Mouse (Mus musculus): ENCODE measurements at regions not wholly inside any gene's neighbourhood (a gene's known extent, or its start where the extent isn't known, plus 50 kb on each side); places are given as distances from the start of the nearest gene placed in this dataset.

- 14% methylated on average over 1 of the region's 1 CpGs for WGBS
- Histone ChIP-seq H3K27ac (no peak overlapping the region), H3K36me3 (no peaks in the 10 kb centered on the region), H3K4me2 (replicated peaks) (no peak overlapping the region), H3K4me3 (no peak overlapping the region), H3K9me3 (replicated peaks) (no peaks in the 10 kb centered on the region), H3K9ac (no peak overlapping the region), H3K27me3 (no peaks in the 10 kb centered on the region), H3K4me1 (no peaks in the 10 kb centered on the region)
- no peak for ATAC-seq (ENCODE audit: low FRiP score)
Observed at GRCm38 (mm10) chr5:47385930-47386329, 597.0 kb upstream of the Slit2 start.

GRCm38 (mm10) chr5:47386750-47387149 lies 596.2 kb upstream of the Slit2 start:
- H3K9me3 ChIP-seq (replicated peaks) = no peaks in the 10 kb centered on the region
- H3K4me1 ChIP-seq = no peaks in the 10 kb centered on the region
- 78% methylated on average over 5 of the region's 5 CpGs for WGBS
- H3K27ac ChIP-seq = no peak overlapping the region
- no peak overlapping the region for H3K4me2 ChIP-seq (replicated peaks)
- no peak overlapping the region for H3K4me3 ChIP-seq
- no peaks in the 10 kb centered on the region for H3K27me3 ChIP-seq
- ATAC-seq (ENCODE audit: low FRiP score) = no peak
- H3K36me3 ChIP-seq = no peaks in the 10 kb centered on the region
- H3K9ac ChIP-seq = no peak overlapping the region

- no peak overlapping the region for H3K4me3 ChIP-seq
- H3K4me1 ChIP-seq = no peaks in the 10 kb centered on the region
- ATAC-seq (ENCODE audit: low FRiP score) = no peak
- H3K9ac ChIP-seq = no peak overlapping the region
- H3K27me3 ChIP-seq = no peaks in the 10 kb centered on the region
- 73% methylated on average over 2 of the region's 2 CpGs for WGBS
- no peak overlapping the region for H3K4me2 ChIP-seq (replicated peaks)
- no peaks in the 10 kb centered on the region for H3K36me3 ChIP-seq
- no peak overlapping the region for H3K27ac ChIP-seq
- no peaks in the 10 kb centered on the region for H3K9me3 ChIP-seq (replicated peaks)
Observed at GRCm38 (mm10) chr5:47390735-47391134, 592.2 kb upstream of the Slit2 start.

GRCm38 (mm10) chr5:47396874-47397273 lies 586.1 kb upstream of the Slit2 start:
- WGBS = 69% methylated on average over 9 of the region's 9 CpGs

GRCm38 (mm10) chr5:47421916-47422315 lies 561.0 kb upstream of the Slit2 start:
- ATAC-seq (ENCODE audit: low FRiP score) = peak; percentile 73; the same call in 1 of the 2 replicates
- H3K36me3 ChIP-seq = no peaks in the 10 kb centered on the region
- H3K9ac ChIP-seq = no peak overlapping the region
- H3K9me3 ChIP-seq (replicated peaks) = no peaks in the 10 kb centered on the region
- whole genome bisulfite sequencing = 44% methylated on average over 2 of the region's 2 CpGs
- H3K4me3 ChIP-seq = no peak overlapping the region
- H3K27me3 ChIP-seq = no peaks in the 10 kb centered on the region
- H3K27ac ChIP-seq = no peak overlapping the region
- no peak overlapping the region for H3K4me2 ChIP-seq (replicated peaks)
- no peaks in the 10 kb centered on the region for H3K4me1 ChIP-seq

More at GRCm38 (mm10) chr5:47396874-47397273, 586.1 kb upstream of the Slit2 start:
- Histone ChIP-seq H3K9ac (no peak overlapping the region), H3K27ac (no peak overlapping the region), H3K27me3 (no peaks in the 10 kb centered on the region), H3K36me3 (no peaks in the 10 kb centered on the region), H3K9me3 (replicated peaks) (no peaks in the 10 kb centered on the region), H3K4me1 (no peaks in the 10 kb centered on the region), H3K4me3 (no peak overlapping the region), H3K4me2 (replicated peaks) (no peak overlapping the region)
- ATAC-seq (ENCODE audit: low FRiP score) = no peak

- Histone ChIP-seq H3K27ac (no peak overlapping the region), H3K9me3 (replicated peaks) (no peaks in the 10 kb centered on the region), H3K4me3 (no peak overlapping the region), H3K36me3 (no peaks in the 10 kb centered on the region), H3K9ac (no peak overlapping the region), H3K27me3 (no peaks in the 10 kb centered on the region), H3K4me2 (replicated peaks) (no peak overlapping the region), H3K4me1 (no peaks in the 10 kb centered on the region)
- 77% methylated on average over 4 of the region's 4 CpGs for WGBS
- ATAC-seq (ENCODE audit: low FRiP score) = no peak
Observed at GRCm38 (mm10) chr5:47426040-47426439, 556.9 kb upstream of the Slit2 start.

- H3K4me3 ChIP-seq = no peak overlapping the region
- no peak overlapping the region for H3K4me2 ChIP-seq (replicated peaks)
- no peaks in the 10 kb centered on the region for H3K27me3 ChIP-seq
- H3K9me3 ChIP-seq (replicated peaks) = no peaks in the 10 kb centered on the region
- no peaks in the 10 kb centered on the region for H3K4me1 ChIP-seq
- ATAC-seq (ENCODE audit: low FRiP score) = no peak
- WGBS = 63% methylated on average over 6 of the region's 6 CpGs
- H3K9ac ChIP-seq = no peak overlapping the region
- no peaks in the 10 kb centered on the region for H3K36me3 ChIP-seq
- H3K27ac ChIP-seq = no peak overlapping the region
Observed at GRCm38 (mm10) chr5:47426467-47426866, 556.5 kb upstream of the Slit2 start.

GRCm38 (mm10) chr5:47429217-47430172 lies 553.4 kb upstream of the Slit2 start:
- no peak for ATAC-seq (ENCODE audit: low FRiP score)
- no peaks in the 10 kb centered on the region for H3K27me3 ChIP-seq
- no peaks in the 10 kb centered on the region for H3K4me1 ChIP-seq
- no peak overlapping the region for H3K4me2 ChIP-seq (replicated peaks)
- no peak overlapping the region for H3K4me3 ChIP-seq
- no peaks in the 10 kb centered on the region for H3K9me3 ChIP-seq (replicated peaks)
- no peak overlapping the region for H3K9ac ChIP-seq
- WGBS = 64% methylated on average over 10 of the region's 10 CpGs
- no peaks in the 10 kb centered on the region for H3K36me3 ChIP-seq
- no peak overlapping the region for H3K27ac ChIP-seq

GRCm38 (mm10) chr5:47431599-47432328 lies 551.2 kb upstream of the Slit2 start:
- no peak overlapping the region for H3K4me2 ChIP-seq (replicated peaks)
- no peaks in the 10 kb centered on the region for H3K27me3 ChIP-seq
- H3K9me3 ChIP-seq (replicated peaks) = no peaks in the 10 kb centered on the region
- no peak overlapping the region for H3K4me3 ChIP-seq
- 13% methylated on average over 5 of the region's 5 CpGs for WGBS
- ATAC-seq (ENCODE audit: low FRiP score) = no peak
- no peaks in the 10 kb centered on the region for H3K4me1 ChIP-seq
- H3K9ac ChIP-seq = no peak overlapping the region
- H3K36me3 ChIP-seq = no peaks in the 10 kb centered on the region
- no peak overlapping the region for H3K27ac ChIP-seq

GRCm38 (mm10) chr5:47436455-47436854 lies 546.5 kb upstream of the Slit2 start:
- Histone ChIP-seq H3K27ac (no peak overlapping the region), H3K27me3 (no peaks in the 10 kb centered on the region), H3K4me3 (no peak overlapping the region), H3K9me3 (replicated peaks) (no peaks in the 10 kb centered on the region), H3K4me2 (replicated peaks) (no peak overlapping the region), H3K36me3 (no peaks in the 10 kb centered on the region), H3K9ac (no peak overlapping the region), H3K4me1 (no peaks in the 10 kb centered on the region)
- WGBS = 78% methylated on average over 3 of the region's 3 CpGs
- ATAC-seq (ENCODE audit: low FRiP score) = no peak

GRCm38 (mm10) chr5:47446305-47447028 lies 536.5 kb upstream of the Slit2 start:
- H3K4me2 ChIP-seq (replicated peaks) = no peak overlapping the region
- H3K36me3 ChIP-seq = no peaks in the 10 kb centered on the region
- H3K9me3 ChIP-seq (replicated peaks) = no peaks in the 10 kb centered on the region
- no peak overlapping the region for H3K27ac ChIP-seq
- H3K4me1 ChIP-seq = no peaks in the 10 kb centered on the region
- 64% methylated on average over 5 of the region's 5 CpGs for WGBS
- no peak overlapping the region for H3K9ac ChIP-seq
- no peak for ATAC-seq (ENCODE audit: low FRiP score)
- no peaks in the 10 kb centered on the region for H3K27me3 ChIP-seq
- no peak overlapping the region for H3K4me3 ChIP-seq

- H3K9me3 ChIP-seq (replicated peaks) = no peaks in the 10 kb centered on the region
- no peak overlapping the region for H3K27ac ChIP-seq
- 94% methylated on average over 4 of the region's 4 CpGs for WGBS
- no peaks in the 10 kb centered on the region for H3K4me1 ChIP-seq
- no peaks in the 10 kb centered on the region for H3K27me3 ChIP-seq
- H3K4me2 ChIP-seq (replicated peaks) = no peak overlapping the region
- no peak overlapping the region for H3K9ac ChIP-seq
- H3K4me3 ChIP-seq = no peak overlapping the region
- ATAC-seq (ENCODE audit: low FRiP score) = no peak
- H3K36me3 ChIP-seq = no peaks in the 10 kb centered on the region
Observed at GRCm38 (mm10) chr5:47464848-47465247, 518.1 kb upstream of the Slit2 start.

Measured in hindbrain, embryonic 12.5 days (tissue).